Mouse (Mus musculus) forebrain, embryonic 11.5 days (tissue): Measurements from ENCODE around the gene Gm11627. TPM values are rescaled to one million over a fixed set of nuclear protein-coding genes. Genes with fewer than 3 reads are reported as not detected.
A peak's percentile ranks its signal among the peaks of the same experiment; 100 is the strongest.
"Not testable (repeated sequence)": the region's sequence is repeated elsewhere in the genome, so short reads cannot be mapped to it uniquely, and the experiment has no call there.

Source experiments
- ATAC-seq: fragments of 200-750 bp; cut with Nextera tagmentation; replicated peaks from 2 replicates; pipeline ENCODE4 v1.8.0; 2017; ENCODE audit warnings: moderate TSS enrichment; ENCODE audit not compliant: low FRiP score
- DNase-seq: peaks from one replicate; pipeline ENCODE4 v3.0.0-alpha.2; 2017; ENCODE audit warnings: low spot score
- H3K27ac ChIP-seq: fragments of 300-500 bp; sonication (generic); 2 replicates; pipeline ENCODE4 v1.5.1; 2014; ENCODE audit warnings: low read depth, low read length
- H3K27me3 ChIP-seq: fragments of 300-500 bp; sonication (generic); 2 replicates; pipeline ENCODE4 v1.6.1; 2014; ENCODE audit warnings: mild to moderate bottlenecking, low read length, mixed read lengths; ENCODE audit not compliant: control insufficient read depth, insufficient read depth
- H3K36me3 ChIP-seq: fragments of 300-500 bp; sonication (generic); 2 replicates; pipeline ENCODE4 v1.6.1; 2014; ENCODE audit warnings: mild to moderate bottlenecking, low read length, moderate library complexity, mixed read lengths; ENCODE audit not compliant: control insufficient read depth, insufficient read depth
- H3K4me1 ChIP-seq: fragments of 300-500 bp; sonication (generic); replicated peaks from 2 replicates; pipeline ENCODE4 v1.6.1; 2014; ENCODE audit warnings: low read length, mixed read lengths; ENCODE audit not compliant: control insufficient read depth, insufficient read depth
- H3K4me2 ChIP-seq: fragments of 300-500 bp; sonication (generic); 2 replicates; pipeline ENCODE4 v1.6.1; 2014; ENCODE audit warnings: low read depth, mild to moderate bottlenecking, low read length, moderate library complexity, mixed read lengths; ENCODE audit not compliant: severe bottlenecking
- H3K4me3 ChIP-seq: fragments of 300-500 bp; sonication (generic); 2 replicates; pipeline ENCODE4 v1.5.1; 2014; ENCODE audit warnings: low read depth, low read length
- H3K9ac ChIP-seq: fragments of 300-500 bp; sonication (generic); 2 replicates; pipeline ENCODE4 v1.6.1; 2014; ENCODE audit warnings: low read length
- H3K9me3 ChIP-seq: fragments of 300-500 bp; sonication (generic); 2 replicates; pipeline ENCODE4 v1.6.1; 2016; ENCODE audit warnings: low read length, mixed read lengths; ENCODE audit not compliant: control insufficient read depth
- WGBS: fragments of 180-500 bp; shearing (Covaris S2); extraction: QIAGEN DNeasy Blood & Tissue Kit; methylation state at CpG from one replicate; pipeline ENCODE4 v1.1.7; 2014; 5-methylcytosine and 5-hydroxymethylcytosine counted together
- polyA plus RNA-seq: library from polyadenylated mRNA; unstranded; fragments of >200 nt; fragmentation: Nextera tagmentation; extraction: Ambion mirVana; gene quantifications from 2 replicates; pipeline ENCODE4 v1.2.1, GENCODE M21; 2014

Gene Gm11627
- polyA plus RNA-seq, 1 experiment from 2014 or later, result 13.8 TPM

DNA sequence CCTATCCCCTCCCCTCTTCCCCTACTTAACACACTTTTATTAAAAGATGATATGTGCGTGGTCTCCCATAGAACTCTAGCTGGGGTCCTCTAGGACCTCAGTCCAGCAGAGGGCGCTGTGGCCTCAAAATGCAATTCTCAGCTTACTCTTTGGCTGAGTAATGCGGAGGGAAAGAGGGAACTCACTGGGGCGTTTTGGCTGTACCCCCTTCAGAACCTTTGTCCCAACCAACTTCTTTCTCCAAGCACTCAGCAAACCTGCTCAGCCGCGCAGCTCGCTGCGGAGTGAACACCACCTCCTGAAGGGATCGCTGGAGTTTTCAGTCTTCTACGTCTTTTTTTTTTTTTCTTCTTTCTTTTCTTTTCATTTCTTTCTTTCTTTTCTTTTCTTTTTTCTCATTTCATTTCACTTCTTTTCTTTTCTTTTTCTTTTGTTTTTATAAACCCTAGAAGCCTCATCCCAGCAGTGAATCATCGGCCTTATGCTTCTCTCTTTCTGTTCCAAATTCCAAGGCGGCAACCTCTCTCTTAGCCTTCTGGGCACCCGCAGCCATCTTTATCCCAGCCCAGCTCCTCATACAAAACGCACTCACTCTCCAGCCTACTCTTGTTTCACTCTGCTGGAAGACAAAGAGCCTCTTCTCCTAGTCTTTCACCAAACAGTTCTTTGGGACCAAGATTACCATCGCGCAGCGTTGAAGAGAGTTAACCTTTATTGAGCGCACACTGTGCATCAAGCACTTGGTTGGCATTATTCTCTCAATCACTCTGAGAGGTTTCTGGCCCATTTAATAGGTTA, 6.2 kb downstream of the Gm11627 start:
- DNase-seq (peak; percentile 95), ATAC-seq (peak; percentile 64)
- WGBS, result 5% methylated on average over 18 of the region's 18 CpGs
- H3K9me3 ChIP-seq, result no peaks in the 10 kb centered on the region
- H3K36me3 ChIP-seq, result no peaks in the 10 kb centered on the region
- peaks cover 4% of the 10 kb centered on the region; the same call in 1 of the 2 replicates for H3K4me1 ChIP-seq
- peak overlapping the region; percentile 61 for H3K9ac ChIP-seq
- H3K27me3 ChIP-seq, result no peaks in the 10 kb centered on the region
- H3K4me3 ChIP-seq, result peak overlapping the region; percentile 25; the same call in 1 of the 2 replicates
- H3K27ac ChIP-seq, result peak overlapping the region; percentile 70
- peak overlapping the region; percentile 66 for H3K4me2 ChIP-seq

GRCm38 (mm10) chr11:102568756-102569377, 10.4 kb downstream of the Gm11627 start:
- H3K27me3 ChIP-seq, result no peaks in the 10 kb centered on the region
- H3K27ac ChIP-seq, result no peak overlapping the region
- no peaks in the 10 kb centered on the region for H3K9me3 ChIP-seq
- H3K4me3 ChIP-seq, result no peak overlapping the region
- no peak for DNase-seq
- 85% methylated on average over 7 of the region's 7 CpGs for WGBS
- ATAC-seq, result no peak
- no peaks in the 10 kb centered on the region for H3K36me3 ChIP-seq
- peaks cover 3% of the 10 kb centered on the region; the same call in 1 of the 2 replicates for H3K4me1 ChIP-seq
- no peak overlapping the region for H3K4me2 ChIP-seq
- H3K9ac ChIP-seq, result no peak overlapping the region

DNA sequence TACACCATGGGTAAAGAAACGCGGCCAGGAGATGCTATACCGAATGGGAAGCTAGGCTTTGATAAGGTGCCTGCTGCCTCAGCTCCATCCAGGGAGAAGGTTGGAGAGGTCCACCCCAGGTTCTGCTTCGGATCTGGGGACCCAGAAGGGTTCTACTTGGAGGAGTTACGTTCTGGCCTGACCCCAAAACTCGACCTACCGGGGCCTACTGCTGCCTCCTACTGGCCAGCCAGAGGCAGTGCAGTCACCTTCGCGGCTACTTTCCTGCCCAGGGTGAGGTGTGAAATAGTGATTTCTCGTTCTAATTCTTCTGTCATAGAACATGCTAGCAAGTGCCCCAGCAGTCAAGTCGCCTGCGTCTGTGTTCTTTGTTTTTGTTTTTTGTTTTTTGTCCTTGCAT, 11.1 kb downstream of the Gm11627 start:
- H3K9ac ChIP-seq, result no peak overlapping the region
- no peaks in the 10 kb centered on the region for H3K36me3 ChIP-seq
- H3K27ac ChIP-seq, result no peak overlapping the region
- H3K4me2 ChIP-seq, result no peak overlapping the region
- 83% methylated on average over 12 of the region's 12 CpGs for WGBS
- H3K4me3 ChIP-seq, result no peak overlapping the region
- no peaks in the 10 kb centered on the region for H3K27me3 ChIP-seq
- H3K4me1 ChIP-seq, result no peaks in the 10 kb centered on the region
- no peaks in the 10 kb centered on the region for H3K9me3 ChIP-seq
- peak; percentile 57 for DNase-seq
- no peak for ATAC-seq

DNA sequence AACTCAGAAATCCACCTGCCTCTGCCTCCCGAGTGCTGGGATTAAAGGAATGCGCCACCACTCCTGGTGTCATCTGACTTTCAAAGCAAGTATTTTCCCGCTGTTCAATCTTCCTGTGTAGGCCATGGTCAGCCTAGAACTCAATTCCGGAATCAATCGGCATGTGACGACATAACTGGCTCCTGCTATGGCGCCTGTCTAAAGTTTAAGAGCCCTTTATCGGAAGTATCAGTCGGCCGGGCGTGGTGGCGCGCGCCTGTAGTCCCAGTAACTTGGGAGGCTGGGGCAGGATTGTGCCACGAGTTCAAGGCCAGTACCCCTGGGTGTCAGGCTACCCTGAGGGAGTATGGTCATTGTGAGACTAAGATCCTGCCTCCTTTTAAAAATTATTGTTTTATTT, 11.5 kb downstream of the Gm11627 start:
- no peaks in the 10 kb centered on the region for H3K9me3 ChIP-seq
- H3K27ac ChIP-seq, result no peak overlapping the region
- 96% methylated on average over 15 of the region's 15 CpGs for WGBS
- ATAC-seq (no peak), DNase-seq (no peak)
- no peaks in the 10 kb centered on the region for H3K27me3 ChIP-seq
- no peak overlapping the region for H3K4me3 ChIP-seq
- no peaks in the 10 kb centered on the region for H3K36me3 ChIP-seq
- no peaks in the 10 kb centered on the region for H3K4me1 ChIP-seq
- no peak overlapping the region for H3K4me2 ChIP-seq
- H3K9ac ChIP-seq, result no peak overlapping the region

GRCm38 (mm10) chr11:102567157-102567556, 12.1 kb downstream of the Gm11627 start:
- no peak overlapping the region for H3K9ac ChIP-seq
- H3K4me3 ChIP-seq, result no peak overlapping the region
- H3K4me2 ChIP-seq, result no peak overlapping the region
- H3K9me3 ChIP-seq, result no peaks in the 10 kb centered on the region
- H3K27ac ChIP-seq, result no peak overlapping the region
- WGBS, result 89% methylated on average over 6 of the region's 6 CpGs
- H3K36me3 ChIP-seq, result no peaks in the 10 kb centered on the region
- ATAC-seq, result no peak
- no peaks in the 10 kb centered on the region for H3K27me3 ChIP-seq
- no peak for DNase-seq
- H3K4me1 ChIP-seq, result no peaks in the 10 kb centered on the region

- H3K36me3 ChIP-seq, result no peaks in the 10 kb centered on the region
- H3K9me3 ChIP-seq, result no peaks in the 10 kb centered on the region
- ATAC-seq (no peak), DNase-seq (no peak)
- no peaks in the 10 kb centered on the region for H3K4me1 ChIP-seq
- WGBS, result 100% methylated on average over 1 of the region's 1 CpGs
- no peaks in the 10 kb centered on the region for H3K27me3 ChIP-seq
- H3K27ac ChIP-seq, result no peak overlapping the region
- H3K9ac ChIP-seq, result no peak overlapping the region
- no peak overlapping the region for H3K4me2 ChIP-seq
- H3K4me3 ChIP-seq, result no peak overlapping the region
Measured at GRCm38 (mm10) chr11:102566290-102566689, 13.0 kb downstream of the Gm11627 start.

DNA sequence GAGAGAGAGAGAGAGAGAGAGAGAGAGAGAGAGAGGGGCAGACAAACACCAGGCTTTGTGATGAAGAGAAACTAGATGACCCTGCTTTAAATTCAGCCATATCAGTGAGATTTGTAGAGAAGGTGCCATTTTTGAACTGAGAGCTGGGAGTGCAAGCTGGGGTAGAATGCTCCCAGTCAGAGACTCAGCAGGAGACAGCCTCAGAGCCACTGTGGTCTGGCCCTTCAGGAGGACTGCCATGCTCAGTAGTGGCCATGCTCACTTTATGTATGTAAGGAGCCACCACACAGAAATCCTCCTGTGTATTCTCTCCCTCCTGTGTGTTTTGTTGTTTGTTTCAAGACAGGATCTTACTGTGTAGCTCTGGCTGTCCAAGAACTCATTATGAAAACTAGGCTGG, 13.5 kb downstream of the Gm11627 start:
- H3K4me1 ChIP-seq, result no peaks in the 10 kb centered on the region
- no peak overlapping the region for H3K4me2 ChIP-seq
- ATAC-seq (no peak), DNase-seq (no peak)
- no peak overlapping the region for H3K4me3 ChIP-seq
- H3K27me3 ChIP-seq, result no peaks in the 10 kb centered on the region
- no peak overlapping the region for H3K27ac ChIP-seq
- H3K9ac ChIP-seq, result no peak overlapping the region
- no peaks in the 10 kb centered on the region for H3K9me3 ChIP-seq
- H3K36me3 ChIP-seq, result no peaks in the 10 kb centered on the region

DNA sequence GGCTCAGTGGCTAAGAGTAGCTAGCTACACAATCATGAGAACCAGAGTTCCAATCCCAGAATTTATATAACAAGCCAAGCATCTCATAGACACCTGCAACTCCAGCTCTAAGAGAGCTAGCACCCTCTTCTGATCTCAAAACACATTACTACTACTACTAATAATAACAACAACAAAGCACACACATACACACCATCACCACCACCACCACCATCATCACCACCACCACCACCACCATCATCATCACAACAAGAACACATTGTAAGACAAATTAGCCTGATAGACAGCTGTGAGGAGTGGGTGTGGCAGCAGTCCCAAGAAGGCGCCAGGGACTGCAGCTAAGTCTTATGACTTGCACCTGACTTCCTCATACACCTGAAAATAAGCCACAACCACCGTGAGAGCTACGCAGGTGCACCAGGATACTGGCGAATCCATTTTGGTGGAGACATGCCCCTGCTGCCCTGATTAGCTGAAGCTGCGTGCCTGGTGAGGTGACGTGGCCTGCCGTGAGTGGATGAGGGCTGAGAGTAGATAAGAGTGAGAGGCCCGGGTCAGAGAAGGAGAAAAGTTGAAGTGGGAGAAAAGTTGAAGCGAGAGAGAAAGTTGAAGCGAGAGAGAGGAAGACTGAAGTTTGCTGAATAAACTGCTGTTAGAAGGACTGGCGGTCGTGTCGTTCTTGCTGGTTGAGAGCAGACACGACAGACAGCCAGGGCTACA, 14.1 kb downstream of the Gm11627 start:
- not testable (repeated sequence) for H3K27ac ChIP-seq, ATAC-seq, H3K9ac ChIP-seq, H3K4me2 ChIP-seq, H3K9me3 ChIP-seq, H3K4me3 ChIP-seq, H3K36me3 ChIP-seq, H3K4me1 ChIP-seq, H3K27me3 ChIP-seq, DNase-seq
- 90% methylated on average over 14 of the region's 14 CpGs for WGBS
